Mouse (Mus musculus) olfactory bulb, adult 2 months (tissue): Measurements from ENCODE around the gene Cldn20.

Source experiments
- CTCF ChIP-seq: fragments of 200-500 bp; IDR thresholded peaks from 2 replicates; pipeline ENCODE4 v1.5.1; 2012; ENCODE audit warnings: low read depth, mild to moderate bottlenecking, low read length, moderate library complexity; ENCODE audit not compliant: insufficient read depth
- POLR2A ChIP-seq: fragments of 200-500 bp; IDR thresholded peaks from 2 replicates; pipeline ENCODE4 v1.6.1; 2012; ENCODE audit warnings: mild to moderate bottlenecking, low read depth, low read length, moderate library complexity; ENCODE audit not compliant: insufficient read depth

- no peak for TF ChIP-seq CTCF
- no peak for TF ChIP-seq POLR2A
Observed at GRCm38 (mm10) chr17:3500936-3501335, 31.4 kb upstream of the Cldn20 start.
